Mouse (Mus musculus): ENCODE measurements around the gene Tmem87a.
A peak's percentile ranks its signal among the peaks of the same experiment; 100 is the strongest.

The Tmem87a gene

GRCm38 (mm10) chr2:120403986-120404822 lies at the start of gene Tmem87a:
Tmem87a (minus strand) TSS chr2:120404113.
- peak; percentile 96 for DNase-seq (ENCODE audit: low spot score)

- no peak for DNase-seq (ENCODE audit: low spot score)
Observed at GRCm38 (mm10) chr2:120452600-120452999, 48.7 kb upstream of the Tmem87a start.

GRCm38 (mm10) chr2:120450724-120451123 lies 46.8 kb upstream of the Tmem87a start:
- no peak for DNase-seq (ENCODE audit: low spot score)

GRCm38 (mm10) chr2:120447306-120447705 lies 43.4 kb upstream of the Tmem87a start:
- no peak for DNase-seq (ENCODE audit: low spot score)

- no peak for DNase-seq (ENCODE audit: low spot score)
Observed at GRCm38 (mm10) chr2:120446373-120446772, 42.5 kb upstream of the Tmem87a start.

- no peak for DNase-seq (ENCODE audit: low spot score)
Observed at GRCm38 (mm10) chr2:120444486-120444885, 40.6 kb upstream of the Tmem87a start.

- no peak for DNase-seq (ENCODE audit: low spot score)
Observed at GRCm38 (mm10) chr2:120424386-120424785, 20.5 kb upstream of the Tmem87a start.

- no peak for DNase-seq (ENCODE audit: low spot score)
Observed at GRCm38 (mm10) chr2:120414738-120415414, 11.0 kb upstream of the Tmem87a start.

- DNase-seq (ENCODE audit: low spot score), result no peak
Observed at GRCm38 (mm10) chr2:120414113-120414512, 10.2 kb upstream of the Tmem87a start.

GRCm38 (mm10) chr2:120411096-120411628 lies 7.2 kb upstream of the Tmem87a start:
- DNase-seq (ENCODE audit: low spot score), result no peak

- no peak for DNase-seq (ENCODE audit: low spot score)
Observed at GRCm38 (mm10) chr2:120404823-120405765, 1.2 kb upstream of the Tmem87a start.

- DNase-seq (ENCODE audit: low spot score), result no peak
Observed at GRCm38 (mm10) chr2:120403653-120403985, 294 bp downstream of the Tmem87a start, which contains the start of gene Ganc. Ganc (plus strand) TSS chr2:120403896.

- DNase-seq (ENCODE audit: low spot score), result no peak
Observed at GRCm38 (mm10) chr2:120402813-120403212, 1.1 kb downstream of the Tmem87a start.

GRCm38 (mm10) chr2:120397951-120398350 lies 6.0 kb downstream of the Tmem87a start:
- DNase-seq (ENCODE audit: low spot score), result no peak

- DNase-seq (ENCODE audit: low spot score), result no peak
Observed at GRCm38 (mm10) chr2:120392406-120392805, 11.5 kb downstream of the Tmem87a start.

GRCm38 (mm10) chr2:120390934-120391333 lies 13.0 kb downstream of the Tmem87a start:
- no peak for DNase-seq (ENCODE audit: low spot score)

- DNase-seq (ENCODE audit: low spot score), result no peak
Observed at GRCm38 (mm10) chr2:120389376-120389775, 14.5 kb downstream of the Tmem87a start.

GRCm38 (mm10) chr2:120387291-120387690 lies 16.6 kb downstream of the Tmem87a start:
- no peak for DNase-seq (ENCODE audit: low spot score)

GRCm38 (mm10) chr2:120386264-120386663 lies 17.6 kb downstream of the Tmem87a start:
- no peak for DNase-seq (ENCODE audit: low spot score)

GRCm38 (mm10) chr2:120373858-120374257 lies 30.1 kb downstream of the Tmem87a start:
- DNase-seq (ENCODE audit: low spot score), result no peak

- no peak for DNase-seq (ENCODE audit: low spot score)
Observed at GRCm38 (mm10) chr2:120367416-120368207, 36.3 kb downstream of the Tmem87a start.

Measured in urinary bladder, postnatal 14 days (tissue).